9 mouse cellular contexts compared by ENCODE assay signal in genomic region chr5:147671765-147672424, GRCm38 (mm10). TPM values are rescaled to one million over a fixed set of nuclear protein-coding genes. Genes with fewer than 3 reads are reported as not detected.
DNase-seq lines count a peak whose midpoint lies in the region; ATAC-seq and TF ChIP-seq lines count a peak whose summit lies in the region.
"Had no signal": no experiment of that assay in that cellular context is flagged by ENCODE, and none has a peak within 500 bp of the region (broad histone marks: within the 10 kb centered on the region; RNA-seq: fewer than 3 reads in every experiment).

No protein-coding gene starts in this region.

- intact Hi-C loops in heart, adult 2 months (cut with DNase I): loop anchor here (5.0 kb wide), 1 partner anchor 35 kb away; no protein-coding TSS in a partner anchor
- intact Hi-C loops in gastrocnemius, postnatal 36 days (cut with DNase I): no loop called here

- H3K9me3 ChIP-seq in forebrain, embryonic 15.5 days: no peaks in the 10 kb centered on the region
- H3K9me3 ChIP-seq in forebrain, embryonic 10.5 days: no peaks in the 10 kb centered on the region
- H3K9me3 ChIP-seq in hindbrain, embryonic 14.5 days (ENCODE audit: control insufficient read depth, low read length): no peaks in the 10 kb centered on the region
- H3K9me3 ChIP-seq: liver, embryonic 15.5 days had no signal

- DNase-seq in forebrain, embryonic 10.5 days (ENCODE audit: extremely low spot score, low spot score): no peak
- peak in 1 of 2 experiments; percentile 34 for DNase-seq in heart, adult 2 months
- DNase-seq in layer of hippocampus, adult 2 months (ENCODE audit: low spot score in 2 of 2): peak; percentile 19 to 46
- DNase-seq in right cerebral cortex, adult 18-20 months: peak; percentile 40
- DNase-seq in spleen, postnatal 10 days (ENCODE audit: low spot score in 2 of 2): no peak
- no peak for DNase-seq in gastrocnemius, postnatal 36 days
- no peak for DNase-seq in hindbrain, embryonic 14.5 days (ENCODE audit: low spot score)

- TF ChIP-seq CTCF in heart, adult 2 months (IDR thresholded peaks at IDR 0.05): no peak
- no peak for TF ChIP-seq CTCF in layer of hippocampus, adult 2 months (conservative IDR thresholded peaks at IDR 0.05)

- WGBS in forebrain, embryonic 15.5 days: 60% methylated on average over 19 of the region's 19 CpGs
- 93% methylated on average over 19 of the region's 19 CpGs for WGBS in forebrain, embryonic 10.5 days
- 42% methylated on average over 19 of the region's 19 CpGs for WGBS in heart, adult 2 months
- 81% methylated on average over 19 of the region's 19 CpGs for WGBS in hindbrain, embryonic 14.5 days

- ATAC-seq in forebrain, embryonic 15.5 days (replicated peaks): 0 out of 2 replicates have a peak, but pooled peaks have one; percentile 26
- no peak for ATAC-seq in hindbrain, embryonic 14.5 days (ENCODE audit: low FRiP score)

- H3K9ac ChIP-seq in forebrain, embryonic 15.5 days (replicated peaks): no peak overlapping the region
- H3K9ac ChIP-seq in heart, adult 2 months (ENCODE audit: low read depth, low read length): no peak overlapping the region
- H3K9ac ChIP-seq in hindbrain, embryonic 14.5 days: no peak overlapping the region
- H3K9ac ChIP-seq: liver, embryonic 15.5 days had no signal

- no peak overlapping the region for H3K4me3 ChIP-seq in forebrain, embryonic 15.5 days
- no peak overlapping the region for H3K4me3 ChIP-seq in forebrain, embryonic 10.5 days
- H3K4me3 ChIP-seq in heart, adult 2 months: no peak overlapping the region
- H3K4me3 ChIP-seq in layer of hippocampus, adult 2 months: peak overlapping the region; percentile 34
- no peak overlapping the region for H3K4me3 ChIP-seq in hindbrain, embryonic 14.5 days (replicated peaks; ENCODE audit: low read length)
- H3K4me3 ChIP-seq: liver, embryonic 15.5 days had no signal

- 0 out of 2 replicates have a peak, but pooled peaks cover 7% of the 10 kb centered on the region for H3K4me1 ChIP-seq in forebrain, embryonic 15.5 days
- 0 out of 2 replicates have a peak, but pooled peaks cover 8% of the 10 kb centered on the region for H3K4me1 ChIP-seq in forebrain, embryonic 10.5 days
- H3K4me1 ChIP-seq in heart, adult 2 months (ENCODE audit: control insufficient read depth, insufficient read depth, low read length): peaks cover 7% of the 10 kb centered on the region
- H3K4me1 ChIP-seq in hindbrain, embryonic 14.5 days (replicated peaks; ENCODE audit: control insufficient read depth, insufficient read depth, low read length): no peaks in the 10 kb centered on the region
- H3K4me1 ChIP-seq: liver, embryonic 15.5 days had no signal

- peak overlapping the region; percentile 46 for H3K27ac ChIP-seq in forebrain, embryonic 15.5 days (replicated peaks)
- H3K27ac ChIP-seq in forebrain, embryonic 10.5 days: no peak overlapping the region
- peak overlapping the region; percentile 55 for H3K27ac ChIP-seq in heart, adult 2 months
- peak overlapping the region; percentile 76 for H3K27ac ChIP-seq in layer of hippocampus, adult 2 months
- H3K27ac ChIP-seq in hindbrain, embryonic 14.5 days: no peak overlapping the region
- H3K27ac ChIP-seq: liver, embryonic 15.5 days had no signal

- TF ChIP-seq POLR2A in heart, adult 2 months (IDR thresholded peaks at IDR 0.05; ENCODE audit: insufficient read depth, low read depth, low read length): no peak

- no peaks in the 10 kb centered on the region for H3K79me2 ChIP-seq in heart, adult 2 months (replicated peaks; ENCODE audit: control insufficient read depth, insufficient read depth, low read length)

- H3K27me3 ChIP-seq in forebrain, embryonic 15.5 days: no peaks in the 10 kb centered on the region
- H3K27me3 ChIP-seq in forebrain, embryonic 10.5 days (ENCODE audit: poor library complexity, severe bottlenecking): no peaks in the 10 kb centered on the region
- H3K27me3 ChIP-seq in heart, adult 2 months (ENCODE audit: control insufficient read depth, insufficient read depth, low read length): no peaks in the 10 kb centered on the region
- H3K27me3 ChIP-seq in hindbrain, embryonic 14.5 days (ENCODE audit: control insufficient read depth, insufficient read depth, low read length): no peaks in the 10 kb centered on the region
- H3K27me3 ChIP-seq: liver, embryonic 15.5 days had no signal

- no peaks in the 10 kb centered on the region for H3K36me3 ChIP-seq in forebrain, embryonic 15.5 days
- no peaks in the 10 kb centered on the region for H3K36me3 ChIP-seq in forebrain, embryonic 10.5 days (replicated peaks)
- H3K36me3 ChIP-seq in heart, adult 2 months (ENCODE audit: control insufficient read depth, insufficient read depth, low read length): peaks cover 21% of the 10 kb centered on the region
- H3K36me3 ChIP-seq in hindbrain, embryonic 14.5 days (replicated peaks; ENCODE audit: control insufficient read depth, insufficient read depth): no peaks in the 10 kb centered on the region
- H3K36me3 ChIP-seq: liver, embryonic 15.5 days had no signal

- H3K4me2 ChIP-seq in forebrain, embryonic 15.5 days (replicated peaks): no peak overlapping the region
- no peak overlapping the region for H3K4me2 ChIP-seq in hindbrain, embryonic 14.5 days (replicated peaks)
- H3K4me2 ChIP-seq: liver, embryonic 15.5 days had no signal

- TF ChIP-seq EP300 in heart, adult 2 months (IDR thresholded peaks at IDR 0.05; ENCODE audit: insufficient read depth, low read depth, low read length): no peak

RNA-seq across cellular contexts. Expression of gene Flt1, which starts 53.9 kb away (rescaled TPM):
- polyA plus RNA-seq in forebrain, embryonic 15.5 days (2015; fragmentation: Nextera tagmentation; extraction: Ambion mirVana): 10.7 and 11.5 TPM in 2 replicates
- polyA plus RNA-seq in forebrain, embryonic 10.5 days (2016; fragmentation: Nextera tagmentation; extraction: Ambion mirVana): 8.7 and 10.3 TPM in 2 replicates
- 10 to 100 TPM; 82.1 to 88.3 TPM for total RNA-seq in heart, adult 2 months (2021)
- 20.5 and 30.6 TPM in 2 replicates for polyA plus RNA-seq in heart, adult 2 months (2012; rRNA removed)
- total RNA-seq in layer of hippocampus, adult 2 months (2021): 10 to 100 TPM; 31.7 to 34.7 TPM
- 10 to 100 TPM; 26.3 to 28.2 TPM for total RNA-seq in gastrocnemius, postnatal 36 days (2021)
- 13.2 and 13.8 TPM in 2 replicates for polyA plus RNA-seq in hindbrain, embryonic 14.5 days (2014; fragmentation: Nextera tagmentation; extraction: Ambion mirVana)

Comparison
In these comparisons a context has a peak if more than half of its experiments do, and no peak if none do; other contexts are left out.
1. H3K27ac ChIP-seq: peak in forebrain, embryonic 15.5 days (single experiment), heart, adult 2 months (single experiment) and layer of hippocampus, adult 2 months (single experiment); none in forebrain, embryonic 10.5 days (single experiment) and hindbrain, embryonic 14.5 days (single experiment).
2. DNase-seq: peak in layer of hippocampus, adult 2 months (2 of 2) and right cerebral cortex, adult 18-20 months (single experiment); none in forebrain, embryonic 10.5 days (single experiment), spleen, postnatal 10 days (0 of 2), gastrocnemius, postnatal 36 days (0 of 2) and hindbrain, embryonic 14.5 days (single experiment).